Mouse (Mus musculus): ENCODE results near the gene Nemp1. TPM values are rescaled to one million over a fixed set of nuclear protein-coding genes. Genes with fewer than 3 reads are reported as not detected.

The Nemp1 gene
- polyA plus RNA-seq, 1 experiment from 2014 or later = 6.7 TPM

DNA sequence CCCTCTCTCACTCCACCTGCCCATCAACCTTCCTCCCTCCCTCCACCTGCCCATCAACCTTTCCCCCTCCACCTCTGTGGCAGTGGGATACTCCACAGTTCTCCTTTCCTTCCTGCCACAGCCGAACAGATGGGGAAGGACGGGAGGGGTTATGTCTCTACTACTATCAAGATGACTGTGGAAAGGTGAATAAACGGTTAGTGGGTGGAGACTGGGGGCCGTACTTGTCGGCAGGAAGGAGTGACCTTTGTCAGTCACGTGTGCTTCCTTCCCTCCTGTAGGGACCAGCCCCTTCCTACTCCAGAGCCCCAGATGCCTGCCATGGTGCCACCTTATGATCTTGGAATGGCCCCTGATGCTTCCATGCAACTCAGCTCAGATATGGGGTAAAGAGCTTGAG, 8.6 kb upstream of the Nemp1 start:
- no peak overlapping the region for H3K4me3 ChIP-seq (ENCODE audit: low read depth, low read length)
- no peak overlapping the region for H3K4me2 ChIP-seq
- H3K36me3 ChIP-seq (ENCODE audit: control insufficient read depth, insufficient read depth, low read length) = peaks cover 7% of the 10 kb centered on the region; the same call in 1 of the 2 replicates
- no peak overlapping the region for H3K27ac ChIP-seq (ENCODE audit: low read depth, low read length)
- no peaks in the 10 kb centered on the region for H3K27me3 ChIP-seq (ENCODE audit: control insufficient read depth, insufficient read depth, low read length)
- peaks cover 25% of the 10 kb centered on the region for H3K4me1 ChIP-seq (ENCODE audit: control insufficient read depth, insufficient read depth, low read length)
- no peaks in the 10 kb centered on the region for H3K9me3 ChIP-seq (replicated peaks; ENCODE audit: control insufficient read depth, low read length)
- 16% methylated on average over 6 of the region's 6 CpGs for WGBS (ENCODE audit: insufficient replicate concordance)
- no peak overlapping the region for H3K9ac ChIP-seq (ENCODE audit: low read depth, low read length)
- no peak for ATAC-seq (replicated peaks; ENCODE audit: insufficient number of reproducible peaks, low FRiP score, low TSS enrichment)

DNA sequence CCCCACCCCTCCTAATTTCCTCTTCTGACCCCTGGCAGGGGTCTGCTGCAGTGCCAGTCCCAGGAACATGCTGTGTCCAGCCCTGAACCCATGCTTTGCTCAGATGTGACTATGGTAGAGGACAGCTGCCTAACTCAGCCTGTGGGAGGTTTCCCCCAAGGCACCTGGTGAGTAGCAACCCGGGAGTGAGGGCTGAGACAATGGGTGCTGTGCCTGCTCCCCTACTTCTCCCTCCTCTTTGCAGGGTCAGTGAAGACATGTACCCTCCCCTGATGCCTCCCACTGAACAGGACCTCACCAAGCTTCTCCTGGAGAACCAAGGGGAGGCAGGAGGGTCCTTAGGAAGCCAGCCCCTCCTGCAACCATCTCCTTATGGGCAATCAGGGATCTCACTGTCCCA, 7.2 kb upstream of the Nemp1 start:
- Histone ChIP-seq H3K27me3 (ENCODE audit: control insufficient read depth, insufficient read depth, low read length) (peaks cover 6% of the 10 kb centered on the region), H3K4me1 (ENCODE audit: control insufficient read depth, insufficient read depth, low read length) (peaks cover 35% of the 10 kb centered on the region), H3K36me3 (ENCODE audit: control insufficient read depth, insufficient read depth, low read length) (peaks cover 11% of the 10 kb centered on the region), H3K4me2 (no peak overlapping the region), H3K9ac (ENCODE audit: low read depth, low read length) (no peak overlapping the region), H3K27ac (ENCODE audit: low read depth, low read length) (no peak overlapping the region), H3K9me3 (replicated peaks; ENCODE audit: control insufficient read depth, low read length) (no peaks in the 10 kb centered on the region), H3K4me3 (ENCODE audit: low read depth, low read length) (no peak overlapping the region)
- no peak for ATAC-seq (replicated peaks; ENCODE audit: insufficient number of reproducible peaks, low FRiP score, low TSS enrichment)
- WGBS (ENCODE audit: insufficient replicate concordance) = 71% methylated on average over 1 of the region's 1 CpGs

DNA sequence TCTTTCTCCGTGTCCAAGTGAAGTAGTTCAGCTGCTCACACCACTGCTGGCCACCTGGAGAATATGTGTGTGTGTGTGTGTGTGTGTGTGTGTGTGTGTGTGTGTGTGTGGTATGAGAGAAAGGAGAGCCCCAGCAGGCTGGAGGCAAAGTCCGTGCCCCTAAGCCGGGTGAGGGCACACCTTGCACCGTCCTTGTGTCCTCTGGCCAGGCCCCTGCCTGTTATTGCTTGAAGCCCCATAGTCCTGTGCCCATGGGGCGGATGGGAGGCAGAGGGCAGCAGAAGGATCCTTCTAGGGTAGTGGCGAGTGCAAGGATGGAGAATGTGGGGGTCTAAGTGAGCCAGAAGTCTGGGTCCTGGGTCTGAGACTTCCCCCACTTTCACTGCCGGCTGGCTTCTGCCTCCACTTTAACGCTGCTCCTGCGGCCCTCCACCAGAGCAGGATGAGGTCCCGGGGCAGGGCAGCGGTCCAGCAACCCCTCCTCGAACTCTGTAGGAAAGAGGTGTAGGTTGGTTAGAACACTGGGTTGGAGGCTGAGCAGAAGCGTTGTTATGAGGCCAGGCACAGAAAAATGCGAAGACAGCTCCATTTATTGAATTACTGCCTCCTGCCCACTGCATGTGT, 5.3 kb upstream of the Nemp1 start:
- H3K4me1 ChIP-seq (ENCODE audit: control insufficient read depth, insufficient read depth, low read length) = peaks cover 40% of the 10 kb centered on the region
- no peak for ATAC-seq (replicated peaks; ENCODE audit: insufficient number of reproducible peaks, low FRiP score, low TSS enrichment)
- peaks cover 11% of the 10 kb centered on the region for H3K36me3 ChIP-seq (ENCODE audit: control insufficient read depth, insufficient read depth, low read length)
- H3K9me3 ChIP-seq (replicated peaks; ENCODE audit: control insufficient read depth, low read length) = no peaks in the 10 kb centered on the region
- peak overlapping the region; percentile 78 for H3K27ac ChIP-seq (ENCODE audit: low read depth, low read length)
- WGBS (ENCODE audit: insufficient replicate concordance) = 15% methylated on average over 14 of the region's 14 CpGs
- H3K4me2 ChIP-seq = peak overlapping the region; percentile 71
- peak overlapping the region; percentile 32 for H3K4me3 ChIP-seq (ENCODE audit: low read depth, low read length)
- peaks cover 10% of the 10 kb centered on the region for H3K27me3 ChIP-seq (ENCODE audit: control insufficient read depth, insufficient read depth, low read length)
- H3K9ac ChIP-seq (ENCODE audit: low read depth, low read length) = peak overlapping the region; percentile 65

GRCm38 (mm10) chr10:127661915-127662663, 4.6 kb upstream of the Nemp1 start:
- peaks cover 40% of the 10 kb centered on the region for H3K4me1 ChIP-seq (ENCODE audit: control insufficient read depth, insufficient read depth, low read length)
- H3K27ac ChIP-seq (ENCODE audit: low read depth, low read length) = peak overlapping the region; percentile 78
- peak overlapping the region; percentile 71 for H3K4me2 ChIP-seq
- peaks cover 10% of the 10 kb centered on the region for H3K27me3 ChIP-seq (ENCODE audit: control insufficient read depth, insufficient read depth, low read length)
- peak; percentile 19 for ATAC-seq (replicated peaks; ENCODE audit: insufficient number of reproducible peaks, low FRiP score, low TSS enrichment)
- H3K9me3 ChIP-seq (replicated peaks; ENCODE audit: control insufficient read depth, low read length) = no peaks in the 10 kb centered on the region
- peaks cover 8% of the 10 kb centered on the region for H3K36me3 ChIP-seq (ENCODE audit: control insufficient read depth, insufficient read depth, low read length)
- peak overlapping the region; percentile 65 for H3K9ac ChIP-seq (ENCODE audit: low read depth, low read length)
- WGBS (ENCODE audit: insufficient replicate concordance) = 1% methylated on average over 16 of the region's 16 CpGs
- H3K4me3 ChIP-seq (ENCODE audit: low read depth, low read length) = peak overlapping the region; percentile 32

DNA sequence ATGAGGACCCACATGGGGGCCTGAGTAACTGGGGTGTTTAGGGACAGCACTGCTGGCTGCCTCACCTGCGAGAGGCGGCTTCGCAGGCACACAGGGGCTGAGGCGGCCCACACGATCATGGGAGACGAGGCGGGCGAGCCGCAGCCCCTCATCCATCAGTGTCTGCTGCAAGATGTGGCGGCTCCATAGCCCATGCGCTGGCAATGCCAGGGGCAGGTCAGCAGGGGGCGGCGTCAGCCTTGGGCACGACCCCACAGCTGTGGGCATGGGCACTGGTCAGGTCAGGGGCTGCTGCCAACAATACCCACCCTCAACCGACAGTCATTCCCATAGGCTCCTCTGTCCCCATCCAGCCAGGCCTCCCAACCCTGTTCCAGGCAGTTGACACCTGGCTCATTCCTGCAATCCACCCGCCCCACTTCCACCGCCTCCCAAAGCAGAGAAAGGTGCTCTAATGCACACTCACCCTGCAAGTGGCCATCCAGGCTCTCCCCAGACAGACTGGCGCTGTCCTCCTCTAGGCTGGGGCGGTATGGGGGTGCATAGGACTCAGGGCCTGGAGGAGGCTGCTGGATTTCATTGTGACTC, 3.9 kb upstream of the Nemp1 start:
- peak overlapping the region; percentile 43; the same call in 1 of the 2 replicates for H3K9ac ChIP-seq (ENCODE audit: low read depth, low read length)
- no peak for ATAC-seq (replicated peaks; ENCODE audit: insufficient number of reproducible peaks, low FRiP score, low TSS enrichment)
- peak overlapping the region; percentile 78 for H3K27ac ChIP-seq (ENCODE audit: low read depth, low read length)
- H3K4me2 ChIP-seq = peak overlapping the region; percentile 71
- no peaks in the 10 kb centered on the region for H3K9me3 ChIP-seq (replicated peaks; ENCODE audit: control insufficient read depth, low read length)
- H3K4me1 ChIP-seq (ENCODE audit: control insufficient read depth, insufficient read depth, low read length) = peaks cover 40% of the 10 kb centered on the region
- H3K27me3 ChIP-seq (ENCODE audit: control insufficient read depth, insufficient read depth, low read length) = peaks cover 10% of the 10 kb centered on the region
- H3K36me3 ChIP-seq (ENCODE audit: control insufficient read depth, insufficient read depth, low read length) = peaks cover 8% of the 10 kb centered on the region
- WGBS (ENCODE audit: insufficient replicate concordance) = 22% methylated on average over 19 of the region's 19 CpGs
- peak overlapping the region; percentile 32; the same call in 1 of the 2 replicates for H3K4me3 ChIP-seq (ENCODE audit: low read depth, low read length)

GRCm38 (mm10) chr10:127663590-127663989, 3.1 kb upstream of the Nemp1 start:
- no peak overlapping the region for H3K9ac ChIP-seq (ENCODE audit: low read depth, low read length)
- WGBS (ENCODE audit: insufficient replicate concordance) = 32% methylated on average over 5 of the region's 5 CpGs
- H3K36me3 ChIP-seq (ENCODE audit: control insufficient read depth, insufficient read depth, low read length) = peaks cover 8% of the 10 kb centered on the region
- H3K9me3 ChIP-seq (replicated peaks; ENCODE audit: control insufficient read depth, low read length) = no peaks in the 10 kb centered on the region
- ATAC-seq (replicated peaks; ENCODE audit: insufficient number of reproducible peaks, low FRiP score, low TSS enrichment) = no peak
- no peak overlapping the region for H3K4me2 ChIP-seq
- H3K4me1 ChIP-seq (ENCODE audit: control insufficient read depth, insufficient read depth, low read length) = peaks cover 43% of the 10 kb centered on the region
- H3K4me3 ChIP-seq (ENCODE audit: low read depth, low read length) = no peak overlapping the region
- H3K27me3 ChIP-seq (ENCODE audit: control insufficient read depth, insufficient read depth, low read length) = peaks cover 10% of the 10 kb centered on the region
- no peak overlapping the region for H3K27ac ChIP-seq (ENCODE audit: low read depth, low read length)

DNA sequence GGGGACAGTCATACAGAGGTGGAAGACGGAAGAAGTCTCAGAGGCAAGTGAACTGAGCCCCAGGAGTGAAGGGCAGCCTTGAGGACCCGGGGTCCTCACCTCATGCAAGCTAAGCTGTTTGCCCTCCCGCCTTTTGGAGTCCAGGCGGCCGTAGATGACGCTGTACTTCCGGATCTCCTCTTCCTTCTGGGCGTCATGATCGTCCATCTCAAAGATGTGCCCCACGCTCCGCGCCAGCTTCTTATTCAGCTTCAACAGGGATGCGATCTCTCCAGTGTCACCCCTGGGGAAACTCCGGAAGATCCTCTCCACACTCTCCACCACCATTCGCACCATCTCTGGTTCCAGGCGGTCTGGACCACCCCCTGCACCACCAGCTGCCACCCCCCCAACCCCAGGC, 2.5 kb upstream of the Nemp1 start:
- Histone ChIP-seq H3K27me3 (ENCODE audit: control insufficient read depth, insufficient read depth, low read length) (peaks cover 10% of the 10 kb centered on the region), H3K36me3 (ENCODE audit: control insufficient read depth, insufficient read depth, low read length) (peaks cover 8% of the 10 kb centered on the region), H3K9me3 (replicated peaks; ENCODE audit: control insufficient read depth, low read length) (no peaks in the 10 kb centered on the region), H3K4me1 (ENCODE audit: control insufficient read depth, insufficient read depth, low read length) (peaks cover 47% of the 10 kb centered on the region), H3K4me2 (peak overlapping the region; percentile 25), H3K9ac (ENCODE audit: low read depth, low read length) (no peak overlapping the region), H3K4me3 (ENCODE audit: low read depth, low read length) (peak overlapping the region; percentile 73; the same call in 1 of the 2 replicates), H3K27ac (ENCODE audit: low read depth, low read length) (no peak overlapping the region)
- ATAC-seq (replicated peaks; ENCODE audit: insufficient number of reproducible peaks, low FRiP score, low TSS enrichment) = no peak
- 33% methylated on average over 16 of the region's 16 CpGs for WGBS (ENCODE audit: insufficient replicate concordance)

GRCm38 (mm10) chr10:127664891-127665290, 1.8 kb upstream of the Nemp1 start:
- no peak overlapping the region for H3K27ac ChIP-seq (ENCODE audit: low read depth, low read length)

More at GRCm38 (mm10) chr10:127664891-127665290, 1.8 kb upstream of the Nemp1 start:
- Histone ChIP-seq H3K4me2 (peak overlapping the region; percentile 85), H3K27me3 (ENCODE audit: control insufficient read depth, insufficient read depth, low read length) (peaks cover 10% of the 10 kb centered on the region), H3K36me3 (ENCODE audit: control insufficient read depth, insufficient read depth, low read length) (peaks cover 8% of the 10 kb centered on the region), H3K9me3 (replicated peaks; ENCODE audit: control insufficient read depth, low read length) (no peaks in the 10 kb centered on the region), H3K4me3 (ENCODE audit: low read depth, low read length) (peak overlapping the region; percentile 73; the same call in 1 of the 2 replicates), H3K9ac (ENCODE audit: low read depth, low read length) (no peak overlapping the region), H3K4me1 (ENCODE audit: control insufficient read depth, insufficient read depth, low read length) (peaks cover 50% of the 10 kb centered on the region)
- WGBS (ENCODE audit: insufficient replicate concordance) = 34% methylated on average over 13 of the region's 13 CpGs
- ATAC-seq (replicated peaks; ENCODE audit: insufficient number of reproducible peaks, low FRiP score, low TSS enrichment) = no peak
